Mouse (Mus musculus) retina, adult 2 months (tissue): ENCODE measurements around the gene Sod1.

Experiments
- DNase-seq: peaks from one replicate; pipeline ENCODE4 v3.0.0-alpha.2; 2012; ENCODE audit warnings: low read depth, low spot score

Sod1 gene

GRCm38 (mm10) chr16:90220026-90220891 lies at the start of gene Sod1:
TSS of gene Sod1 (plus strand) at chr16:90220754.
- peak; percentile 90 for DNase-seq

- DNase-seq = no peak
These were observed 49.1 kb upstream of the Sod1 start for GRCm38 (mm10) chr16:90171416-90171815.

- no peak for DNase-seq
These were observed 44.1 kb upstream of the Sod1 start for GRCm38 (mm10) chr16:90176472-90176871.

GRCm38 (mm10) chr16:90177425-90177824 lies 43.1 kb upstream of the Sod1 start:
- no peak for DNase-seq

GRCm38 (mm10) chr16:90178404-90178803 lies 42.1 kb upstream of the Sod1 start:
- DNase-seq = no peak

- DNase-seq = no peak
These were observed 40.7 kb upstream of the Sod1 start for GRCm38 (mm10) chr16:90179892-90180291.

GRCm38 (mm10) chr16:90180975-90181374 lies 39.6 kb upstream of the Sod1 start:
- DNase-seq = no peak

GRCm38 (mm10) chr16:90181673-90182072 lies 38.9 kb upstream of the Sod1 start:
- DNase-seq = no peak

GRCm38 (mm10) chr16:90184135-90184534 lies 36.4 kb upstream of the Sod1 start:
- DNase-seq = no peak

- peak; percentile 28 for DNase-seq
These were observed 34.5 kb upstream of the Sod1 start for GRCm38 (mm10) chr16:90185928-90186588.

GRCm38 (mm10) chr16:90187453-90187852 lies 33.1 kb upstream of the Sod1 start:
- no peak for DNase-seq

GRCm38 (mm10) chr16:90191289-90191688 lies 29.3 kb upstream of the Sod1 start:
- DNase-seq = no peak

GRCm38 (mm10) chr16:90193719-90194118 lies 26.8 kb upstream of the Sod1 start:
- no peak for DNase-seq

- no peak for DNase-seq
These were observed 23.8 kb upstream of the Sod1 start for GRCm38 (mm10) chr16:90196688-90197240.

- DNase-seq = peak; percentile 59
These were observed 23.1 kb upstream of the Sod1 start for GRCm38 (mm10) chr16:90197337-90197973.

- no peak for DNase-seq
These were observed 21.9 kb upstream of the Sod1 start for GRCm38 (mm10) chr16:90198626-90199025.

GRCm38 (mm10) chr16:90199174-90199573 lies 21.4 kb upstream of the Sod1 start:
- no peak for DNase-seq

GRCm38 (mm10) chr16:90202140-90202539 lies 18.4 kb upstream of the Sod1 start:
- DNase-seq = no peak

GRCm38 (mm10) chr16:90203226-90203962 lies 17.2 kb upstream of the Sod1 start:
- no peak for DNase-seq

- no peak for DNase-seq
These were observed 15.7 kb upstream of the Sod1 start for GRCm38 (mm10) chr16:90204868-90205267.

GRCm38 (mm10) chr16:90208996-90209395 lies 11.6 kb upstream of the Sod1 start:
- no peak for DNase-seq
